Mouse (Mus musculus): ENCODE results near the gene B3gat1.

Gene B3gat1

DNA sequence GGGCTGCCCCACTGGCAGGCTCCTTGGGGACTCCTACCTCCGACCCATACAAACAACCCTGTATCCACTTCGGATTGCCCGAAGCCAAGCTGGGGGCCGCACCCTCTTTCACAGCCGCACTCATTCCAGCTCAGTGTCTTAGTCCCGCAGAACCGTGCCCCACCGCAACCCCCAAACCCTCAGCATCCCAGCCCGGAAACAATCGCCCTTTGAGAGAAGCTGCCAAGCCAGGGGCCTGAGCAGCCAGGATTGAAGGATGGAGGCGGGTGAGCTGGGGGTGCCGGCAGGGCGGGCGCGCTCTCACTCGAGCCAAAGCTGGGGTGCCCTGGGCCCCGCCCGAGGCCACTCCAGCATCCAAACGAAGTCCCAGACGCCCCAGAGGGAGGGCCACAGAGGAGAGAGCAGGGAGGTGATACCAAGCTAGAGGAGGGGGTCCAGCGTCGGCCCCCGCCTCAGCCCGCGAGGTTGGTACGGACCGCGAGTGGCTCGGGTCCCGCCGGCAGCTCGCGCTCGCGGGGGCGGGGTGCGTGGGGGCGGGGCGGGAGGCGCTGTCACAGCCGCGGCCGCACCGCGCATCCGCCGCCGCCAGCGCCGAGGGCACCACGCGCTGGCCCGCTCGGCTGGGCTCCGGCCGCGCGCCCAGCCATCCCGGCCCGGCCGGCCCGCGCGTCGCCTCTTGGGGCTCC is at the start of gene B3gat1:
B3gat1 (plus strand) TSS at position 523 of the 686 bp plus-strand sequence.
- peak; percentile 45 for DNase-seq (ENCODE audit: low read depth, low spot score)

GRCm38 (mm10) chr9:26689171-26689570 is 44.4 kb upstream of the B3gat1 start:
- DNase-seq (ENCODE audit: low read depth, low spot score), result no peak

DNA sequence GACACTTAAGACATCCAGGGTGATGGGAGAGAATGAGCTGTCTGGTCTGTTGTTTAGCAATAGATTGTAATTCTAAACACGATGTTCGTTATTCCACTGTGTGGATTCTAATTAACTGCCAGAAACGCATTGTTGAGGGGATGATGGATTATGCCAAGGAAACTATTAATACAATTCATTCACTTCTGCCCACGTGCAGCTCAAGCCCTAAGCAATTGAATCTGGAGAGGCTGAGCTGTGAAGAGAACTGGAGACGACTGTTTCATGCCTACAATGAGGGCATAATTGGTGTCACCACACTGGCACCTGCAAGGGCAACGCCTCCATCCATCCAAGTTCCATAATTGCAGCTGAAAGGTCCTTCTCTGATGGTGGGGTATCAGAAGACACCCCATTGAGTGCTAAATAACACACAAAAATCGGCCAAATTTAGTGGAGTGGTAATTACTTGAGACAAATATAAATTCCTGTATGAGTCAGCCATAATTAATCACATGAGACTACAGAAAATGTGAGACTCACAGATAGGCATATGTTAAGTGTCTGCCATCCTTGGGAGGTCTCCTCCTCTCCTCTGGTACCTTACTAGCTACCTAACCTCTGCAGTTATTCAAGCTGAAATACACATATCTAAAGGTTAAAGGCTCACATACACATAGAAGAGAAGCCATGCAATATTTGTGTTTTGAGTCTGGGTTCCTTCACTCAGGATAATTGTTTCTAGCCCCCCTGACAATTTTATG is 43.4 kb upstream of the B3gat1 start:
- DNase-seq (ENCODE audit: low read depth, low spot score), result no peak

- DNase-seq (ENCODE audit: low read depth, low spot score), result no peak
Measured at GRCm38 (mm10) chr9:26692641-26693040, 40.9 kb upstream of the B3gat1 start.

- no peak for DNase-seq (ENCODE audit: low read depth, low spot score)
Measured at GRCm38 (mm10) chr9:26694656-26695055, 38.9 kb upstream of the B3gat1 start.

- no peak for DNase-seq (ENCODE audit: low read depth, low spot score)
Measured at GRCm38 (mm10) chr9:26695178-26695577, 38.4 kb upstream of the B3gat1 start.

- no peak for DNase-seq (ENCODE audit: low read depth, low spot score)
Measured at GRCm38 (mm10) chr9:26698286-26698685, 35.2 kb upstream of the B3gat1 start.

GRCm38 (mm10) chr9:26700329-26700728 is 33.2 kb upstream of the B3gat1 start:
- DNase-seq (ENCODE audit: low read depth, low spot score), result no peak

DNA sequence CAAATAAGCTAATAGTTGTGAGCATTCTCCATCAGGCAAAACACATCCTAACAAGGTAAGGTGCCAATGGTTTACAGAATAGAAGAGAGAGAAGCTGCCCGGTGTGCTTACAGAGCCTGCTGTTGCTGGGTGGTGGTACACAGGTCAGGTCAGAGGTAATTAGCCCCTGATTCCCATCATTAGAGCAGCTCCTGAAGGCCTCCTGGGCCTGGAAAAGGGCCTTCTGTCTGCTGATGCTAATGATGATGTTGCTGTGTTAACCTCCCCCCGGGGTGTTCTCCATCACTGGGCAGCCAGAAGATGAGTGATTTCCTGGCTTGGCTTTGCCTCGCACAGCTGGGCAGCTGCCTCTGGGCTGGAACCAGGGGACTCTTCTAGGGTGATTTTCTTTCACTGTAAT is 15.1 kb upstream of the B3gat1 start:
- DNase-seq (ENCODE audit: low read depth, low spot score), result no peak

DNA sequence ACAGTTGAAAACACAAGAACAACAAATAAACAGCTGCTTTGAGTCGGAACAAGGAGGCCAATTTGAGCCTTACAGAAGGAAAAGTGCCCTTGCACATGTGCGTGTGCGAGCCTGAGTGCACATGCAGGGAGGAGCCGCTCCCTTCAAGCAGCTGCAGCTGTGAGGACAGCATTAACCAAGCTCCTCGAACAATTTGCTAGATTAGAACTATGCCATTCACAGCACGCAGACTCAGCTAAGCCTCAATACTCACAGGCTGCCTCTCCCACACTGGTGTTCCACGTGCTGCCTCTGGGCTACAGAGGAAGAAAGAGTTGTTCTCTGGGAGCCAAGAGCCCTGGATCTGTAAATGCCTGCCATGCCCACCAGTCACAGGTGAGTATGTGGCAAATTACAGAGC is 11.8 kb upstream of the B3gat1 start:
- DNase-seq (ENCODE audit: low read depth, low spot score), result no peak

GRCm38 (mm10) chr9:26725709-26726108 is 7.8 kb upstream of the B3gat1 start:
- no peak for DNase-seq (ENCODE audit: low read depth, low spot score)

GRCm38 (mm10) chr9:26727445-26727844 is 6.1 kb upstream of the B3gat1 start:
- peak; percentile 47 for DNase-seq (ENCODE audit: low read depth, low spot score)

DNA sequence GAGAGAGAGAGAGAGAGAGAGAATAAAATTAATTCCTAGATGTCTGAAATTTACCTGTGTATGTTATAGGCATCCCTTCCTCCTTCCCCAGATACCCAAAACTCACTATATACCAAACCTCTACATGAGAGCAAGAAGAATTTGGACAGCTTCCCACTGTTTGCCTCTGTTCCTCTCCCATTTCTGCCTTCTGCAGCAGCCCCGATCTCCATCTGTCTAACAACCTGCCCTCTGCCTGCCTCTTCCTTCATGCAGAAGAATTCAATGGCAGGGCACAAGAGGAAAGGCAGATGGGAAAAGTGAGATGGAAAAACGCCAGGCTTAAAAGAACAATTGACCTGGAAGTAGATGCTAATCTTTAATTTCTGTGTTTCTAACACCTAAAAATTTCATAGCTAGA is 5.0 kb upstream of the B3gat1 start:
- no peak for DNase-seq (ENCODE audit: low read depth, low spot score)

GRCm38 (mm10) chr9:26733986-26734385 is 458 bp downstream of the B3gat1 start:
- DNase-seq (ENCODE audit: low read depth, low spot score), result peak; percentile 22

GRCm38 (mm10) chr9:26737116-26737515 is 3.6 kb downstream of the B3gat1 start:
- no peak for DNase-seq (ENCODE audit: low read depth, low spot score)

DNA sequence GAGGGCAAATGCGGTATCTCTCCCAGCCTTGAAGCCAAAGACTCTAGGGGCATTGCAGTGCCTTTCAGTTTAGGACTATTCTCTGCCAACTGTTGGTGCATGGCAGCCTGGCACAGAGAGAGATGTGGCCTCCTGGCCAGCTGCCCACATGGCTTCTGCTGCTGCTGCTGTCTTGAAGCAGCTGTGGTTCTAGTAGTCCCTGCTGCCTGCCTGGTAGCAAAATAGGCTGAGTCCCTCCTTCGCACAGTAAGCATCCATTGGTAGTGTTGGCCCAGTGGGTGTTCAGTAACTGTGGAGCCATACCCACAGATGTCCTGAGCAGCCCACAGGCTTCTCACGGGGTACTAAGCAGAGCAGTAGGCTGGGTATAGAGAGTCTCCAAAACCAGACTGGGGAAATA is 9.3 kb downstream of the B3gat1 start:
- DNase-seq (ENCODE audit: low read depth, low spot score), result no peak

DNA sequence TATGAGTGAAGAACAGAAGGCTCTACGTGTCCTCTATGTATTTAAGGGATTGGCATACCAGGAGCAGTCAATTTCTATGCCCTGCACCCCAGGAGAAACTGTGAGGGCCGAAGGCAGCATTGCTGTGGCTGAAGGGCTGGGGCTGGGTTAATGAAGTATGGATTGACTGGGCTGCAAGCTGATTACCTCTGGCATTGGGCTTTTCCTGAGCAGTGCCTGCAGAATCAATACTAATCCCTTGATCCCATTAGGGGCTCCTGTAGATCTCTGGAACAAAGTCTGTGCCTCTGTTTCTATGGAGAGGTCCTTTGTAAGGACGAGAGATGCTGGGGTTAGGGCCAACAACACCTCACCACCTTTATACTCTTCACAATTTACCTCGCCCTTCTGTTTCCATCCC is 13.6 kb downstream of the B3gat1 start:
- no peak for DNase-seq (ENCODE audit: low read depth, low spot score)

GRCm38 (mm10) chr9:26748893-26749292 is 15.4 kb downstream of the B3gat1 start:
- DNase-seq (ENCODE audit: low read depth, low spot score), result no peak

DNA sequence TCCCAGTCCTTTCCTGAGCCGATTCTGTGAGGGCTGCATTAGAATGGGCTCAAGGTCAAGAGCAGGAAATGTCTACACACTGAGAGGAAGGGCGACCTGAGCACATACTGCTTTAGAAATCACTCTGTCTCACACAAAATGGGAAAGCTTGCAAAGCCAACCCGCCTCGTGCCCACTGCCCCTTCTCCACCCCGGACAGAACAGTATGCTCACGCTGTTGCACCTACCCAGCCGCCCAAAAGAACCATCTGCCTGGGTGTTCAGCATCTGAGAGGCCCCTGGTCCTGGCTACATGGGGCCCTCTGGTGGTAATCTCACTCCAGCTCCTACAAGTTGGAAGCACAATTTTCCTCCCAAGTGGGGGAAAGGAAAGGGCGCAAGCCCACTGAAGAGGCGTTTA is 26.6 kb downstream of the B3gat1 start:
- peak; percentile 64 for DNase-seq (ENCODE audit: low read depth, low spot score)

- no peak for DNase-seq (ENCODE audit: low read depth, low spot score)
Measured at GRCm38 (mm10) chr9:26760576-26760975, 27.0 kb downstream of the B3gat1 start.

DNA sequence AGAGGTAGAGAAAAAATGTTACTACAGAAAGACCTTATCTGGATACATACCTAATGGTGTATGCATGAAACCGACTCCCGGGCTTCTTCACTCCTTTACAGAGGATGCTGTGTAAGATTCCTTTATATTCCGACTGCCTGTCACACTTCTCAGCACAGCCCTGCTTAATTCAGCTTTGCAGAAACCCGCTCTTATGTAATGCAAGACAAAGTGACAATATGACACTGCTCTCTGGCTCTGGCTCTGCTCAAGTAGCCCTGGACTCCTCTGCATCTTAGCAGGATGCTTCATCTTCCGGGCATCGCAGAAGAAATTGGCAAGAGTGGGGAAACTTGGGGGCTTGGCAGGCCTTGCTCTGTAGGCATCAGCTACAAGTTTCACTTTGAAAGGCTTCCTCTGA is 28.9 kb downstream of the B3gat1 start:
- no peak for DNase-seq (ENCODE audit: low read depth, low spot score)

- no peak for DNase-seq (ENCODE audit: low read depth, low spot score)
Measured at GRCm38 (mm10) chr9:26768181-26768580, 34.7 kb downstream of the B3gat1 start.

- no peak for DNase-seq (ENCODE audit: low read depth, low spot score)
Measured at GRCm38 (mm10) chr9:26775700-26776099, 42.2 kb downstream of the B3gat1 start.
